Mouse (Mus musculus): Measurements from ENCODE around the gene Rarb. TPM values are rescaled to one million over a fixed set of nuclear protein-coding genes. Genes with fewer than 3 reads are reported as not detected.

Rarb gene
- polyA plus RNA-seq, 1 experiment, result 1.0 TPM

GRCm38 (mm10) chr14:16563912-16564311 lies 255.0 kb downstream of the Rarb start:
- Histone ChIP-seq H3K27ac (ENCODE audit: insufficient read depth, low read length) (no peak overlapping the region), H3K4me1 (ENCODE audit: control insufficient read depth, insufficient read depth, insufficient read length) (no peaks in the 10 kb centered on the region; the same call in 1 of the 2 replicates), H3K4me3 (ENCODE audit: extremely low read depth, insufficient read depth, insufficient read length) (no peak overlapping the region), H3K36me3 (ENCODE audit: control insufficient read depth, insufficient read depth, low read length) (no peaks in the 10 kb centered on the region), H3K27me3 (ENCODE audit: control insufficient read depth, insufficient read depth, low read length) (no peaks in the 10 kb centered on the region)
- TF ChIP-seq CTCF (IDR thresholded peaks at IDR 0.05; ENCODE audit: extremely low read depth, insufficient read depth, insufficient read length, insufficient replicate concordance), result no peak
- TF ChIP-seq POLR2A (IDR thresholded peaks at IDR 0.05; ENCODE audit: low read depth, low read length), result no peak
- 29% methylated on average over 2 of the region's 2 CpGs for WGBS
- no peak for DNase-seq (ENCODE audit: low read depth in 1 of 2, low spot score in 2 of 2)

- no peak overlapping the region for H3K27ac ChIP-seq (ENCODE audit: insufficient read depth, low read length)
- H3K4me3 ChIP-seq (ENCODE audit: extremely low read depth, insufficient read depth, insufficient read length), result no peak overlapping the region
- 92% methylated on average over 6 of the region's 6 CpGs for WGBS
- no peaks in the 10 kb centered on the region for H3K27me3 ChIP-seq (ENCODE audit: control insufficient read depth, insufficient read depth, low read length)
- no peak for DNase-seq (ENCODE audit: low read depth in 1 of 2, low spot score in 2 of 2)
- TF ChIP-seq CTCF (IDR thresholded peaks at IDR 0.05; ENCODE audit: extremely low read depth, insufficient read depth, insufficient read length, insufficient replicate concordance) (no peak), POLR2A (IDR thresholded peaks at IDR 0.05; ENCODE audit: low read depth, low read length) (no peak)
- H3K36me3 ChIP-seq (ENCODE audit: control insufficient read depth, insufficient read depth, low read length), result no peaks in the 10 kb centered on the region
- no peaks in the 10 kb centered on the region; the same call in 1 of the 2 replicates for H3K4me1 ChIP-seq (ENCODE audit: control insufficient read depth, insufficient read depth, insufficient read length)
These were observed 257.3 kb downstream of the Rarb start for GRCm38 (mm10) chr14:16561496-16562170.

- no peak for DNase-seq (ENCODE audit: low read depth in 1 of 2, low spot score in 2 of 2)
- TF ChIP-seq CTCF (IDR thresholded peaks at IDR 0.05; ENCODE audit: extremely low read depth, insufficient read depth, insufficient read length, insufficient replicate concordance), result no peak
- Histone ChIP-seq H3K36me3 (ENCODE audit: control insufficient read depth, insufficient read depth, low read length) (no peaks in the 10 kb centered on the region), H3K4me1 (ENCODE audit: control insufficient read depth, insufficient read depth, insufficient read length) (no peaks in the 10 kb centered on the region; the same call in 1 of the 2 replicates), H3K4me3 (ENCODE audit: extremely low read depth, insufficient read depth, insufficient read length) (no peak overlapping the region), H3K27ac (ENCODE audit: insufficient read depth, low read length) (no peak overlapping the region), H3K27me3 (ENCODE audit: control insufficient read depth, insufficient read depth, low read length) (no peaks in the 10 kb centered on the region)
- WGBS, result 8% methylated on average over 12 of the region's 12 CpGs
These were observed 259.4 kb downstream of the Rarb start for GRCm38 (mm10) chr14:16559294-16560217.

- H3K27ac ChIP-seq (ENCODE audit: insufficient read depth, low read length), result no peak overlapping the region
- no peaks in the 10 kb centered on the region for H3K27me3 ChIP-seq (ENCODE audit: control insufficient read depth, insufficient read depth, low read length)
- TF ChIP-seq POLR2A (IDR thresholded peaks at IDR 0.05; ENCODE audit: low read depth, low read length), result no peak
- no peak for TF ChIP-seq CTCF (IDR thresholded peaks at IDR 0.05; ENCODE audit: extremely low read depth, insufficient read depth, insufficient read length, insufficient replicate concordance)
- no peak overlapping the region for H3K4me3 ChIP-seq (ENCODE audit: extremely low read depth, insufficient read depth, insufficient read length)
- no peaks in the 10 kb centered on the region for H3K36me3 ChIP-seq (ENCODE audit: control insufficient read depth, insufficient read depth, low read length)
- H3K4me1 ChIP-seq (ENCODE audit: control insufficient read depth, insufficient read depth, insufficient read length), result 0 out of 2 replicates have a peak, but pooled peaks cover under 1% of the 10 kb centered on the region
- WGBS, result 86% methylated on average over 2 of the region's 2 CpGs
- DNase-seq (ENCODE audit: low read depth in 1 of 2, low spot score in 2 of 2), result no peak
These were observed 260.9 kb downstream of the Rarb start for GRCm38 (mm10) chr14:16558033-16558432.

GRCm38 (mm10) chr14:16554643-16555459 lies 264.1 kb downstream of the Rarb start:
- H3K4me3 ChIP-seq (ENCODE audit: extremely low read depth, insufficient read depth, insufficient read length), result no peak overlapping the region
- no peaks in the 10 kb centered on the region for H3K27me3 ChIP-seq (ENCODE audit: control insufficient read depth, insufficient read depth, low read length)
- H3K36me3 ChIP-seq (ENCODE audit: control insufficient read depth, insufficient read depth, low read length), result no peaks in the 10 kb centered on the region
- no peak for DNase-seq (ENCODE audit: low read depth in 1 of 2, low spot score in 2 of 2)
- no peak for TF ChIP-seq CTCF (IDR thresholded peaks at IDR 0.05; ENCODE audit: extremely low read depth, insufficient read depth, insufficient read length, insufficient replicate concordance)
- no peak for TF ChIP-seq POLR2A (IDR thresholded peaks at IDR 0.05; ENCODE audit: low read depth, low read length)
- 0 out of 2 replicates have a peak, but pooled peaks cover 3% of the 10 kb centered on the region for H3K4me1 ChIP-seq (ENCODE audit: control insufficient read depth, insufficient read depth, insufficient read length)
- H3K27ac ChIP-seq (ENCODE audit: insufficient read depth, low read length), result no peak overlapping the region
- WGBS, result 39% methylated on average over 12 of the region's 12 CpGs

- TF ChIP-seq CTCF (IDR thresholded peaks at IDR 0.05; ENCODE audit: extremely low read depth, insufficient read depth, insufficient read length, insufficient replicate concordance), result no peak
- TF ChIP-seq POLR2A (IDR thresholded peaks at IDR 0.05; ENCODE audit: low read depth, low read length), result no peak
- Histone ChIP-seq H3K27me3 (ENCODE audit: control insufficient read depth, insufficient read depth, low read length) (no peaks in the 10 kb centered on the region), H3K4me3 (ENCODE audit: extremely low read depth, insufficient read depth, insufficient read length) (no peak overlapping the region), H3K4me1 (ENCODE audit: control insufficient read depth, insufficient read depth, insufficient read length) (0 out of 2 replicates have a peak, but pooled peaks cover 3% of the 10 kb centered on the region), H3K36me3 (ENCODE audit: control insufficient read depth, insufficient read depth, low read length) (no peaks in the 10 kb centered on the region), H3K27ac (ENCODE audit: insufficient read depth, low read length) (no peak overlapping the region)
- 83% methylated on average over 1 of the region's 1 CpGs for WGBS
- no peak for DNase-seq (ENCODE audit: low read depth in 1 of 2, low spot score in 2 of 2)
These were observed 264.7 kb downstream of the Rarb start for GRCm38 (mm10) chr14:16554319-16554642.

Measured in spleen, adult 2 months (tissue).